ENCODE assay signal across 9 mouse cellular contexts in the genomic region with DNA sequence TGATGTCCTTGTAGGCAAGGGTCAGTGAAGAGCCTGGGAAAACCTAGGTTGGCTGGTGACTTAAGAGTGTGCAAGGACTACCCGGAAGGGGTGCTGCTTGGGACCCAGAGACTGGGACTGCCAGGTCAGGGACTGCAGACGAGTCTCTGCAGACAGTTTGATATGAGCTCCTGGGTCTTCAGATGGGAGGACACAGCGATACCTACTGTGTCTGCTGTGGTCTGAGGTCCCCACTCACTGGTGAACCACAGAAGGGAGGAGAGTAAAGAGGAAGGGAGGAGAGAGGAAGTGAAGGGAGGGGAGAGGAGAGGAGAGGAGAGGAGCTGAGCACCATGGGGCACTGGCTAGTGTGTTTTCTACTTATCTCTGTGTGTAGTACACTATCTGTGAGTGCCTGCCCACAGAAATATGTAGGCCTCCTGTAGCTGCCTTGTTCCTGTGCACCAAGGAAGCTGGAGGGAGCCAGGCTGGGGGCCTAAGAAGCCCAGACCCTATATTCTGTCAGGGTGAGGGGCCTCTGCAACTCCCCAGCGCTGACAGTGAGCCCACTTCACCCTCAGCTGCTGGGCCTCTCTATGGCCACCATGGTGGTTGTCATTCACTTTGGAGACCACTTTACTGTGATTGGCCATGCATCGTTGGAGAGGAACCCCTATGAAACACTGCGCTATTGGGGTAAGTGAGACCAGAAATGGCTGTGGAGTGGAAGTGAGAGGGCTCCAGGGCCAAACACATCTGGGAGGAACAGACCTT. TPM values are rescaled to one million over a fixed set of nuclear protein-coding genes. Genes with fewer than 3 reads are reported as not detected.
A peak's percentile ranks its signal among the peaks of the same experiment; 100 is the strongest.
DNase-seq lines count a peak whose midpoint lies in the region; ATAC-seq and TF ChIP-seq lines count a peak whose summit lies in the region.
"Had no signal": no experiment of that assay in that cellular context is flagged by ENCODE, and none has a peak within 500 bp of the region (broad histone marks: within the 10 kb centered on the region; RNA-seq: fewer than 3 reads in every experiment).

No protein-coding gene starts in this region.

- DNase-seq in heart, postnatal 0 days (ENCODE audit: low spot score) = no peak
- DNase-seq in heart, postnatal 25 days (ENCODE audit: low spot score) = no peak
- DNase-seq in liver = peak; percentile 81
- DNase-seq in splenic B cell, adult 2 months (ENCODE audit: low read depth, low spot score) = peak; percentile 51
- DNase-seq in kidney, postnatal 10 days = no peak
- DNase-seq in frontal cortex, adult 2 months (ENCODE audit: extremely low spot score in 1 of 2, low spot score in 1 of 2) = no peak

- peak overlapping the region; percentile 28; the same call in 1 of the 2 replicates for H3K27ac ChIP-seq in heart, postnatal 0 days (ENCODE audit: low read depth)
- H3K27ac ChIP-seq in neural tube, embryonic 15.5 days (replicated peaks) = no peak overlapping the region

- no peaks in the 10 kb centered on the region for H3K36me3 ChIP-seq in heart, postnatal 0 days (replicated peaks; ENCODE audit: control insufficient read depth, insufficient read depth, low read length)
- H3K36me3 ChIP-seq in splenic B cell, adult 2 months (ENCODE audit: control insufficient read depth, insufficient read depth, low read length, poor library complexity, severe bottlenecking) = no peaks in the 10 kb centered on the region; the same call in 1 of the 2 replicates
- no peaks in the 10 kb centered on the region for H3K36me3 ChIP-seq in neural tube, embryonic 15.5 days

- H3K9ac ChIP-seq in heart, postnatal 0 days (replicated peaks; ENCODE audit: low read depth, low read length) = peak overlapping the region; percentile 30; the same call in 1 of the 2 replicates
- no peak overlapping the region for H3K9ac ChIP-seq in neural tube, embryonic 15.5 days (replicated peaks)

- peaks cover 37% of the 10 kb centered on the region for H3K4me1 ChIP-seq in heart, postnatal 0 days (ENCODE audit: control insufficient read depth, insufficient read depth)
- H3K4me1 ChIP-seq in neural tube, embryonic 15.5 days = peaks cover 27% of the 10 kb centered on the region

- peak overlapping the region; percentile 20; the same call in 1 of the 2 replicates for H3K4me2 ChIP-seq in heart, postnatal 0 days (ENCODE audit: low read depth, low read length)
- H3K4me2 ChIP-seq in neural tube, embryonic 15.5 days = no peak overlapping the region

- peak overlapping the region; percentile 9; the same call in 1 of the 2 replicates for H3K4me3 ChIP-seq in heart, postnatal 0 days (ENCODE audit: low read depth, low read length)
- H3K4me3 ChIP-seq in neural tube, embryonic 15.5 days (replicated peaks) = no peak overlapping the region

- no peak for ATAC-seq in heart, postnatal 0 days (ENCODE audit: insufficient read depth, low read depth)
- ATAC-seq in activated CD4-positive, CD25-positive, alpha-beta regulatory T cell, adult 4 months = peak; percentile 62
- no peak for ATAC-seq in neural tube, embryonic 15.5 days (ENCODE audit: low FRiP score)
- ATAC-seq: Patski had no signal

- TF ChIP-seq CTCF in heart, postnatal 0 days (IDR thresholded peaks at IDR 0.05; ENCODE audit: low read depth) = no peak

- H3K9me3 ChIP-seq in heart, postnatal 0 days (replicated peaks; ENCODE audit: control insufficient read depth, low read length) = no peaks in the 10 kb centered on the region
- H3K9me3 ChIP-seq in neural tube, embryonic 15.5 days (replicated peaks) = no peaks in the 10 kb centered on the region

- intact Hi-C loops in heart, postnatal 25 days (cut with DNase I) = loop anchor here (5.0 to 10.0 kb wide), 4 partner anchors 67 to 469 kb away; partner anchors contain the start of gene Slc22a18

- 82% methylated on average over 6 of the region's 6 CpGs for WGBS in heart, postnatal 0 days
- WGBS in neural tube, embryonic 15.5 days = 84% methylated on average over 6 of the region's 6 CpGs

- H3K27me3 ChIP-seq in heart, postnatal 0 days (ENCODE audit: control insufficient read depth, insufficient read depth, low read length) = no peaks in the 10 kb centered on the region
- H3K27me3 ChIP-seq in splenic B cell, adult 2 months (ENCODE audit: control insufficient read depth, insufficient read depth, low read length, poor library complexity, severe bottlenecking) = no peaks in the 10 kb centered on the region
- H3K27me3 ChIP-seq in neural tube, embryonic 15.5 days (replicated peaks) = no peaks in the 10 kb centered on the region
- H3K27me3 ChIP-seq: Patski had no signal

- TF ChIP-seq EP300 in heart, postnatal 0 days (IDR thresholded peaks at IDR 0.05; ENCODE audit: low read depth) = no peak

RNA-seq across cellular contexts. Expression of gene Tspan32, which starts 0.7 kb away (rescaled TPM):
- total RNA-seq in heart, postnatal 0 days (2014; rRNA removed; ENCODE audit: low replicate concordance) = 0.46 and 0.50 TPM in 2 replicates
- 1.1 and 1.7 TPM in 2 replicates for polyA plus RNA-seq in heart, postnatal 0 days (2015; fragmentation: Nextera tagmentation; extraction: Ambion mirVana)
- 1 to 10 TPM in 1 of 2 experiments, under 1 TPM in 1; 0.34 to 1.5 TPM for total RNA-seq in heart, postnatal 25 days (2021)
- polyA plus RNA-seq in activated CD4-positive, CD25-positive, alpha-beta regulatory T cell, adult 4 months (2017; shearing (Covaris generic)) = 100 to 1,000 TPM; 419 to 490 TPM
- 0.51 and 1.4 TPM in 2 replicates for polyA plus RNA-seq in neural tube, embryonic 15.5 days (2015; fragmentation: Nextera tagmentation; extraction: Ambion mirVana)
- 0.34 and 0.36 TPM in 2 replicates for polyA plus RNA-seq in frontal cortex, adult 2 months (2012; rRNA removed)

RNA-seq across cellular contexts. Expression of gene Ascl2, which starts 36.5 kb away (rescaled TPM):
- not detected in 2 replicates for total RNA-seq in heart, postnatal 0 days (2014; rRNA removed; ENCODE audit: low replicate concordance)
- polyA plus RNA-seq in heart, postnatal 0 days (2015; fragmentation: Nextera tagmentation; extraction: Ambion mirVana) = not detected in 2 replicates
- total RNA-seq in heart, postnatal 25 days (2021) = not detected
- polyA plus RNA-seq in activated CD4-positive, CD25-positive, alpha-beta regulatory T cell, adult 4 months (2017; shearing (Covaris generic)) = under 1 TPM in 1 of 2 experiments, not detected in 1; 0.29 TPM
- 0.58 and 1.5 TPM in 2 replicates for polyA plus RNA-seq in neural tube, embryonic 15.5 days (2015; fragmentation: Nextera tagmentation; extraction: Ambion mirVana)
- polyA plus RNA-seq in frontal cortex, adult 2 months (2012; rRNA removed) = 0.90 and 1.3 TPM in 2 replicates

RNA-seq across cellular contexts. Expression of gene Cd81, which starts 47.0 kb away (rescaled TPM):
- total RNA-seq in heart, postnatal 0 days (2014; rRNA removed; ENCODE audit: low replicate concordance) = 1,221 and 1,316 TPM in 2 replicates
- polyA plus RNA-seq in heart, postnatal 0 days (2015; fragmentation: Nextera tagmentation; extraction: Ambion mirVana) = 793 and 811 TPM in 2 replicates
- 100 to 1,000 TPM; 424 to 455 TPM for total RNA-seq in heart, postnatal 25 days (2021)
- polyA plus RNA-seq in activated CD4-positive, CD25-positive, alpha-beta regulatory T cell, adult 4 months (2017; shearing (Covaris generic)) = 100 to 1,000 TPM; 155 to 235 TPM
- polyA plus RNA-seq in neural tube, embryonic 15.5 days (2015; fragmentation: Nextera tagmentation; extraction: Ambion mirVana) = 493 and 522 TPM in 2 replicates
- 516 and 607 TPM in 2 replicates for polyA plus RNA-seq in frontal cortex, adult 2 months (2012; rRNA removed)

Comparison
In these comparisons a context has a peak if more than half of its experiments do, and no peak if none do; other contexts are left out.
1. DNase-seq: peak in liver (single experiment) and splenic B cell, adult 2 months (single experiment); none in heart, postnatal 0 days (single experiment), heart, postnatal 25 days (single experiment), kidney, postnatal 10 days (single experiment) and frontal cortex, adult 2 months (0 of 2).
2. RNA of gene Tspan32, which starts 0.7 kb away (polyA plus RNA-seq): 419 to 490 TPM in activated CD4-positive, CD25-positive, alpha-beta regulatory T cell, adult 4 months; 1.1 to 1.7 TPM in heart, postnatal 0 days, 0.51 to 1.4 TPM in neural tube, embryonic 15.5 days and 0.34 to 0.36 TPM in frontal cortex, adult 2 months; every median in the first group is over 100 times any median in the second.